Mouse (Mus musculus): Measurements from ENCODE around the gene Maml3.

Gene Maml3

GRCm38 (mm10) chr3:52003663-52004062 lies 101.2 kb downstream of the Maml3 start:
- DNase-seq (ENCODE audit: low spot score): no peak

DNA sequence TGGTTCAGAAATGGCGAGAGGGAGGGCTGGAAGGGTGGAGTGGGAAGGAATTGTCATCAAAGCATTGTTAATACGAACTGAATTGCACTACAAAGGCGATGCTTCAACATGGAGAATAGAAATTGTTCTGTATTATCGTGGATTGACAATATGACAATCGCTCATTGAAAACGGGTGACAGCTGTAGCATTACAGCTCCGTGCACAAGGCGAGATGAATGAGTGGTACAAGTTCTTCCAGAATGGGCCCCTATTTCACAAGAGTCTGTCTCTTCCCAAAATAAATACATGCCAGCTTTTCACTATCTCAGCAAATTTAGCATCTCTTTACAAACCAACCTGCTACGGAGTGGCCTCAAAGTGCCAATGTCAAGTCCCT lies 103.4 kb downstream of the Maml3 start:
- DNase-seq (ENCODE audit: low spot score): no peak

GRCm38 (mm10) chr3:52000871-52001517 lies 103.9 kb downstream of the Maml3 start:
- DNase-seq (ENCODE audit: low spot score): no peak

- peak; percentile 66 for DNase-seq (ENCODE audit: low spot score)
Measured at GRCm38 (mm10) chr3:51999671-52000437, 105.0 kb downstream of the Maml3 start.

GRCm38 (mm10) chr3:51998511-51999399 lies 106.1 kb downstream of the Maml3 start:
- DNase-seq (ENCODE audit: low spot score): no peak

DNA sequence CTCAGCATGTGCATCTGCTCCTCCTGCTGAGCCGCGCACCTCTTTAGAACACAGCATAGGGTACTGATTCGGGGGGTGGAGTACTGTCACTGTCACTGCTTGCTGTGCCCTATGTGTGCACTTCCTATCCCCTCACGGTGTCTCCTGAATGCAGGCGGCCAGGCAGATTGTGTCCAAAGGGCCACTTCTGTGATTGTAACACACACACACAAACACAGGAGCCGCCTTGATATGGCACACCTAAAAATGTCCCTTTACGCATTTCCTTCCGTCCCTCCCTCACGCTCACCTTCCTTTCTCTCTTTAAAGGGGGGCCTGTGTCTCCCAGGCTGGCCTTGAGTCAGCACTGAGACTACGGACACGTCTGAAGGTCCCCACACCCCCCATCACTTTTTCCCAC lies 107.3 kb downstream of the Maml3 start:
- DNase-seq (ENCODE audit: low spot score): no peak

- no peak for DNase-seq (ENCODE audit: low spot score)
Measured at GRCm38 (mm10) chr3:51986507-51986906, 118.4 kb downstream of the Maml3 start.

- no peak for DNase-seq (ENCODE audit: low spot score)
Measured at GRCm38 (mm10) chr3:51981496-51981895, 123.4 kb downstream of the Maml3 start.

DNA sequence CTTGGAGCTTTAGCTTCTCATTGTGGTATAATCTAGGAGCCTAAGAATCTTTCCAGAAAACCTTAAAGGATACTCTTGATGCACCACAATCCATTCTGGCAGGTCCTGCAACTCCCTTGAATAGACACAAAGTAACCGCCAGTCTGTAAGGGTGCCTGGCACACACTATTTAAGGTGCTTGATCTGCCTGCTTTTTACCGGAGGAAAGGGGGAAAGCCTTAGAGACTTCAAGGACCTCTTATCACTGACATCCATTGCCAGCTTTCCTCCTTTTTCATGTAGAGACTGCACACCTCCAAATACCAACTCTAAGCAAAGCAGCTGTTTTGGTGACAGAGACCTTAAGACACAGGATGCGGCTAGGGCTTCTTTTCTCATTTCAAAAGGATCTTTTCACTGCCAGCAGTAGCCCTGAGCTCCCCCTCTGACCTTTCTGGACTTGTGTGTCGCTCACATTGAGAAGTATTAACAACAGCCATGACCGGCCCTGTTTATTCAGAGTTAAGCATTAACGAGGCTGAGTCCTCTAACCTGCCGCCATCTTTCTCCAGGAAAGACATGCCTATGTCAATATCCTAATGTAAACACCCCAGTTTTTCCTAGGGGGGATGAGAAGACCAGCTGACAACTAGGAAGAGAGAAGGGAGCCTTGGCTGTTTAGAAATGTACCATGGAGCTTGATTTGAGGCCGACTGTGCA lies 127.1 kb downstream of the Maml3 start:
- no peak for DNase-seq (ENCODE audit: low spot score)

- no peak for DNase-seq (ENCODE audit: low spot score)
Measured at GRCm38 (mm10) chr3:51974601-51975000, 130.3 kb downstream of the Maml3 start.

- no peak for DNase-seq (ENCODE audit: low spot score)
Measured at GRCm38 (mm10) chr3:51974153-51974552, 130.7 kb downstream of the Maml3 start.

GRCm38 (mm10) chr3:51972576-51972975 lies 132.3 kb downstream of the Maml3 start:
- DNase-seq (ENCODE audit: low spot score): no peak

DNA sequence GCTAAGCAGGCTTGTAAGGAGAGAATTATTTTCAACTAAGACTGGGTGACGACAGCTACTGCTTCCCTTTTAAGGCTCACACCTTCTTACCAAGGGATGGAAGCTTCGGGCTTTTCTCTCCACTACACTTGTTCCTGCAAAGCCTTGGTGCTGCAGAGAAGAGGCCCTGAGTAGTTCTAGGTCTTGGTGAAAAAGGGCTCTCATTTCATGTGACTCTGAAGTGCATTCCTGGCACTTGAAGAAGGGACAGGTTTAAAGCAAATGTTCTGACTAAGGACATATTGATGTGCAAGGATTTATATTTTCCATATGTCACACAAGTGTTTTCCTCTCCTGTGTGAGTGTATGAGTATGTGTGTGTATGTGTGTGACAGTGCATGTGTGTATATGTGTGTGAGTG lies 134.4 kb downstream of the Maml3 start:
- DNase-seq (ENCODE audit: low spot score): no peak

GRCm38 (mm10) chr3:51969451-51969850 lies 135.4 kb downstream of the Maml3 start:
- no peak for DNase-seq (ENCODE audit: low spot score)

GRCm38 (mm10) chr3:51965841-51966240 lies 139.0 kb downstream of the Maml3 start:
- no peak for DNase-seq (ENCODE audit: low spot score)

GRCm38 (mm10) chr3:51965436-51965835 lies 139.4 kb downstream of the Maml3 start:
- DNase-seq (ENCODE audit: low spot score): no peak

- DNase-seq (ENCODE audit: low spot score): no peak
Measured at GRCm38 (mm10) chr3:51965008-51965407, 139.9 kb downstream of the Maml3 start.

GRCm38 (mm10) chr3:51963891-51964593 lies 140.8 kb downstream of the Maml3 start:
- no peak for DNase-seq (ENCODE audit: low spot score)

GRCm38 (mm10) chr3:51963151-51963791 lies 141.6 kb downstream of the Maml3 start:
- no peak for DNase-seq (ENCODE audit: low spot score)

- no peak for DNase-seq (ENCODE audit: low spot score)
Measured at GRCm38 (mm10) chr3:51958751-51959150, 146.1 kb downstream of the Maml3 start.

- no peak for DNase-seq (ENCODE audit: low spot score)
Measured at GRCm38 (mm10) chr3:51954441-51954840, 150.4 kb downstream of the Maml3 start.

All from spleen, adult 12 weeks (tissue).